Mouse (Mus musculus): Measurements from ENCODE around the gene Bcr. TPM values are rescaled to one million over a fixed set of nuclear protein-coding genes. Genes with fewer than 3 reads are reported as not detected.

Bcr gene
- polyA plus RNA-seq, 1 experiment from 2014 or later = 14.0 TPM

DNA sequence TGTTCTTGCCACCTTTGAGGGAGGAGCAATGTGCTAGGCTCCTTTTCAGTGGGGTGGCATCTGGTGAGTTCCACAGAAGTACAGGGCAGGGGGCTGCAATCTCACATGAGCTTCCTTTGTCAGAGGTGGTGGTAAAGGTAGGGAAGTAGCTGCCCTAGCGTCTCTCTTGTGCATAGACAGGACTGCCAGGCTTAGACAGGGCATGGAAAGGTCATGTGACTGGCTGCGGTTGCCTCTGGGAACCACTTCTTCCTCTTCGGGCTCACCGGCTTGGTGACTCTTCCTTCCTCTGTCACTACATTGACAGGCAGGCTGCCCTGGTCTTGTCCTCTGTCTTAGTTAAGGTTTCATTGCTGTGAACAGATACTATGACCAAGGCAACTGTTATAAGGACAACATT, 85.6 kb downstream of the Bcr start:
- H3K27ac ChIP-seq = no peak overlapping the region
- H3K4me1 ChIP-seq = 0 out of 2 replicates have a peak, but pooled peaks cover 7% of the 10 kb centered on the region
- no peak overlapping the region for H3K9ac ChIP-seq
- H3K4me2 ChIP-seq (replicated peaks) = no peak overlapping the region
- H3K4me3 ChIP-seq = no peak overlapping the region
- ATAC-seq (ENCODE audit: low FRiP score) = no peak
- H3K9me3 ChIP-seq (replicated peaks) = no peaks in the 10 kb centered on the region
- 83% methylated on average over 4 of the region's 4 CpGs for WGBS
- peaks cover 76% of the 10 kb centered on the region for H3K36me3 ChIP-seq
- H3K27me3 ChIP-seq = no peaks in the 10 kb centered on the region; the same call in 1 of the 2 replicates

DNA sequence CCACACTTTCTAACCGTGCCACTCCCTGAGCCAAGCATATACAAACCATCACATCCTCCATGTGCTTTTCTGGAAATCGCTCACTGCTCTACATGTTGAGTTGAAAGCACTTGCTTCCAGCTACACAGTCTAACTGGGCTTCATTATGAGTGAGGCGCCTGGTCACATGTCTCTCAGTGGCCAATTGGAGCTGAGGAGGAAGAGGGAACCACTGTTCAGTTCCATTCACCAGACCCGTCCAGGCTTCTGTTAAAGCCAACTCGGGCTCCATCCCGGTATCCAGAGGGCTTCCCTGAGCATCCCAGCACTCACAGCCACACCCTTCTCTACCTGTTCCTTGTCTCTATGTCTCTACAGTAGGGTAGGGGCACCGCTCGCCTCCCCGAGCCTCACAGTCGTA, 86.2 kb downstream of the Bcr start:
- H3K9me3 ChIP-seq (replicated peaks) = no peaks in the 10 kb centered on the region
- H3K36me3 ChIP-seq = peaks cover 72% of the 10 kb centered on the region
- 87% methylated on average over 10 of the region's 10 CpGs for WGBS

DNA sequence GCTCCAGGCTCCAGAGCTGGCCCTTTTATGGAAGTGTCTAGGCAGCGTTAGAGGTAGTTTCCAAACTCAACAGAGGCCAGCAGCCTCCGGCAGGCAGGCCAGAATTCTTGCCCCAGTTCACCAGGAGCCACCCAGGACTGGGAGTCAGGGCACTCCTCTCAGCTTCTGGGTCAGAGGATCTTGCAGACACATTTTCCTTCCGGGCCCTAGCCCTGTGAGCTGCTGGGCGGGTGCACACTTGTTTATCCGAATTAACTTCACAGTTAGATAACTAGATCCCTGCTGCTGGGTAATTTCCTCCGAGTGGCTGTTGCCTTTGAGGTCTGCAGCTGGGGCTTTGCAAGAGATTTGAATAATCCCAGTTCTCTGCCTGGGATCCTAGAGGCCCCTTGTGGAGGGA, 87.9 kb downstream of the Bcr start:
- Histone ChIP-seq H3K4me3 (no peak overlapping the region), H3K36me3 (peaks cover 60% of the 10 kb centered on the region), H3K9me3 (replicated peaks) (no peaks in the 10 kb centered on the region), H3K27ac (no peak overlapping the region), H3K9ac (no peak overlapping the region), H3K4me1 (0 out of 2 replicates have a peak, but pooled peaks cover 7% of the 10 kb centered on the region), H3K27me3 (no peaks in the 10 kb centered on the region; the same call in 1 of the 2 replicates), H3K4me2 (replicated peaks) (no peak overlapping the region)
- ATAC-seq (ENCODE audit: low FRiP score) = no peak
- WGBS = 51% methylated on average over 6 of the region's 6 CpGs

More for the DNA sequence above, 86.2 kb downstream of the Bcr start:
- Histone ChIP-seq H3K4me2 (replicated peaks) (no peak overlapping the region), H3K27ac (no peak overlapping the region), H3K27me3 (no peaks in the 10 kb centered on the region; the same call in 1 of the 2 replicates), H3K9ac (no peak overlapping the region), H3K4me3 (no peak overlapping the region), H3K4me1 (0 out of 2 replicates have a peak, but pooled peaks cover 7% of the 10 kb centered on the region)
- no peak for ATAC-seq (ENCODE audit: low FRiP score)

DNA sequence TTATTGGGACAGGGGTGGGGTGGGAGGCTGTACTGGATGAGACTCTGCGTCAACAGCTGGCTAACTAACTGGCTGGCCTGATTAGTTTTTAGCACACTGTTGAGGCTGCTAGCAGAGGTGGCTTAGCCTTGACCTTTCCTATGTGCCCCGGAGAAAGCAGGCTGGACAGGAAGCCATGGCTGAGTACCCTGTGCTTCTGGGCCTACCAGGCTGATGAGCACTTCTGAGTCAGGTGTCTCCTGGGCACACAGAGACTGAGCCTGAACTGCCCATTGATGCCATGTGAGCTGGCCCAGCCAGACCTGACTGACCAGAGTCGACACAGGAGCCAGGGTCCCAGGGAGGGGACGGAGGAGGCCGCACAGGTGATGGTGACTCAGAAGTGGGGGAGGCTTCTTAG, 90.0 kb downstream of the Bcr start:
- no peak for ATAC-seq (ENCODE audit: low FRiP score)
- WGBS = 69% methylated on average over 5 of the region's 5 CpGs

DNA sequence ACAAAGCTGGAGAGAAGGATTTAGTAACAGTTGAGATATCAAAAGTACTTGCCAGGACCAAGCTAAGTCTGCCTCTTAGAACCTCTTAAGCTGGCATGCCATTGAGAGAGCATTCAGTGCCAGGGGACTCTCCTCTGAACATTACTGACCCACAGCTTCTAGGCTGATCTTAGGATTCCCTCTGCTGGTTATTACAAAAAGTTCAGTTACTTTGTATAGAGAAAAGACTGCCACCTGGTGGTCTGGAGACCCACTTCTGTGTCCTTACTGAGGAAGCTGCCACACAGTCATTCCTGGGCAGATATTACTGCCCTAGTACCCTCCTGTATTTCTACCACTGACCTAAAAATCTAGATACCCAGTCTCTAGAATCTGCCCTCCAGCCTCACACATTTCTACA, 90.9 kb downstream of the Bcr start:
- Histone ChIP-seq H3K4me2 (replicated peaks) (no peak overlapping the region), H3K9ac (no peak overlapping the region), H3K4me1 (0 out of 2 replicates have a peak, but pooled peaks cover 7% of the 10 kb centered on the region), H3K9me3 (replicated peaks) (no peaks in the 10 kb centered on the region), H3K27ac (no peak overlapping the region), H3K36me3 (peaks cover 57% of the 10 kb centered on the region), H3K4me3 (no peak overlapping the region), H3K27me3 (no peaks in the 10 kb centered on the region; the same call in 1 of the 2 replicates)
- peak; percentile 66 for ATAC-seq (ENCODE audit: low FRiP score)

More for the DNA sequence above, 90.0 kb downstream of the Bcr start:
- H3K4me2 ChIP-seq (replicated peaks) = no peak overlapping the region
- H3K36me3 ChIP-seq = peaks cover 62% of the 10 kb centered on the region
- H3K9ac ChIP-seq = no peak overlapping the region
- H3K4me3 ChIP-seq = no peak overlapping the region
- 0 out of 2 replicates have a peak, but pooled peaks cover 7% of the 10 kb centered on the region for H3K4me1 ChIP-seq
- no peak overlapping the region for H3K27ac ChIP-seq
- no peaks in the 10 kb centered on the region; the same call in 1 of the 2 replicates for H3K27me3 ChIP-seq
- H3K9me3 ChIP-seq (replicated peaks) = no peaks in the 10 kb centered on the region

DNA sequence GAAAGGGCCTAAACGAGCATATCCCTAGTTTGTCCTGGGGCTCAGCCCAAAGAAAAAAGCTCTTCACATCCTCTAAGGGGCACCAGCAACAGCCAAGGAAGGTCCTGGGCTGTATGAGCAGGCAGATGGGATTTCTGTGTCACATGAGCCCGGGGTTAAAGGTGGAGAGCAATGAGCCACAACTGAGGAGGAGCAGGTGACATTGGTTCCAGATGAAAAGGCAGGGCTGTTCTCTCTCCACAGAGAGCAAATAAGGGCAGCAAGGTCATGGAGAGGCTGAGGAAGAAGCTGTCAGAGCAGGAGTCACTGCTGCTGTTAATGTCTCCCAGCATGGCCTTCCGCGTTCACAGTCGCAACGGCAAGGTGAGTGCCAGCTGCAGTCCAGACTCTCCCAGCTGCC, 96.4 kb downstream of the Bcr start:
- Histone ChIP-seq H3K36me3 (peaks cover 63% of the 10 kb centered on the region), H3K27ac (no peak overlapping the region), H3K27me3 (no peaks in the 10 kb centered on the region), H3K4me1 (peaks cover 2% of the 10 kb centered on the region; the same call in 1 of the 2 replicates), H3K4me3 (no peak overlapping the region), H3K4me2 (replicated peaks) (no peak overlapping the region), H3K9me3 (replicated peaks) (no peaks in the 10 kb centered on the region), H3K9ac (no peak overlapping the region)
- 0 out of 2 replicates have a peak, but pooled peaks have one; percentile 24 for ATAC-seq (ENCODE audit: low FRiP score)
- WGBS = 65% methylated on average over 6 of the region's 6 CpGs

DNA sequence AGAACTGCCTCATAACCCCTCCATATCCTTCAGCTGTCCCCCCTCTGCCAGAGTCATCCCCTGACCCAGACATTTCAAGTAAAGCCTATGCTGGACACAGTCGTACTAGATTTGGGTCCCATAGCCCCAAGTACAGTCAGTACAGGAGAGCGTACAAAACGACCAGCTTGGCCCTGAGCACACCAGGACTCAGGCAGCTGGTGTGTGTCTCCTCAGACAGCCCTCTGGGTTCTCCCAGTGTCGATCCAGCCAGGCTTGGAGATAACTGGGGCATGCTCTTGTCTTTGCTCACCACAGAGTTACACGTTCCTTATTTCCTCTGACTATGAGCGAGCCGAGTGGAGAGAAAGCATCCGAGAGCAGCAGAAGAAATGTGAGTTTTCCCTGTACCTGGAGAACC, 97.3 kb downstream of the Bcr start:
- no peak overlapping the region for H3K27ac ChIP-seq
- no peak overlapping the region for H3K4me2 ChIP-seq (replicated peaks)
- H3K4me3 ChIP-seq = no peak overlapping the region
- H3K36me3 ChIP-seq = peaks cover 71% of the 10 kb centered on the region
- no peak for ATAC-seq (ENCODE audit: low FRiP score)
- 89% methylated on average over 8 of the region's 8 CpGs for WGBS
- no peak overlapping the region for H3K9ac ChIP-seq
- H3K27me3 ChIP-seq = no peaks in the 10 kb centered on the region
- H3K9me3 ChIP-seq (replicated peaks) = no peaks in the 10 kb centered on the region
- H3K4me1 ChIP-seq = peaks cover 2% of the 10 kb centered on the region; the same call in 1 of the 2 replicates

DNA sequence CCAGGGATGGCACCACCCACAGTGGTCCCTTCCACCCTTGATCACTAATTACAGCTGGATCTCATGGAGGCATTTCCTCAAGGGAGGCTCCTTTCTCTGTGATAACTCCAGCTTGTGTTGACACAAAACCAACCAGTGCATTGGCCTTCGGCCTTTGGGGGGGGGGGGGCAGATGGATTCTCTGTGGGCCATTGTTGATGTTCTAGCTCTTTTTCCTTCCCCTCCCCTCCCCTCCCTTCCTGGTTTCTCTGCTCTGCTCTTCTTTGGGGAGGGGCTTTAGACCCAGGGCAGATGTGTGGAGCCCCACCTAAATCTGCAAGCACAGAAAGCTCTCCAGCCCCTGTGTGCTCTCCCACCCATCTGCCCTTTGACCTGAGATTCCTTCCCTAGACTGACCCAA, 98.0 kb downstream of the Bcr start:
- peaks cover 2% of the 10 kb centered on the region; the same call in 1 of the 2 replicates for H3K4me1 ChIP-seq
- ATAC-seq (ENCODE audit: low FRiP score) = no peak
- 73% methylated on average over 1 of the region's 1 CpGs for WGBS

DNA sequence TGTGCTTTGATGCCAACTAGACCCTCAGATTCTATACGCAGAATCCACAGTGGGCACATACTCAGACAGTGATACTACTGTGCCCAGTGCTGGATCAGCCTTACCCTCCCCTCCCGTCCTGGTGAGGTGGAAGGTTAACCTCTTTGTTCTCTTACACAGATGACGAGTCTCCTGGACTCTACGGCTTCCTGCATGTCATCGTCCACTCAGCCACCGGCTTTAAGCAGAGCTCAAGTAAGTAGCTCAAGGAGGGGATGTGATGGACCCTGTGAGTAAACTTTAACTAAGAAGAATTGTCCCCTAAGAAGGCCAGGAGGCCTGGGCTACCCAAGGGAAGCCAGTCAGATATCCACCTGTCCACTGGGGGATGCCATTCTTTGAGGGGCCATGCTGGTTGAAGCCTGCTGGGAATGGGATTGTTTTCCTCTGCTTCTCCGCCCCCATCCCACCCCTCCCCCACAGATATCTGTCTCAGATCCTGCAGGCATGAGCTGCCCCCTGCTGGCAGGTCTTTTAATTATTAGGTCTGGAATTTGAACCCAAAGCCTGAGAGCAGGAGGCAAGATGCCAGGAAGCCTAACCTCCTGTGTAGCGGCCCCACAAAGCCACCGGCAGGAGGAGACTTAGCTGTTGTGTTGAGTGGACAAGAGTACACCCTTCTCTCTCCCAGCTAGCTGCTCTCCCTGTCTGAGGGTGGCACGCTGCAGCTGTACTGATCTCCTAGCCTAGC, 99.9 kb downstream of the Bcr start:
- no peak for ATAC-seq (ENCODE audit: low FRiP score)
- H3K4me2 ChIP-seq (replicated peaks) = no peak overlapping the region
- no peak overlapping the region for H3K27ac ChIP-seq
- peaks cover 76% of the 10 kb centered on the region for H3K36me3 ChIP-seq
- peaks cover 2% of the 10 kb centered on the region; the same call in 1 of the 2 replicates for H3K4me1 ChIP-seq
- no peaks in the 10 kb centered on the region for H3K27me3 ChIP-seq
- H3K9me3 ChIP-seq (replicated peaks) = no peaks in the 10 kb centered on the region
- H3K4me3 ChIP-seq = no peak overlapping the region
- H3K9ac ChIP-seq = no peak overlapping the region
- 84% methylated on average over 10 of the region's 10 CpGs for WGBS

More for the DNA sequence above, 98.0 kb downstream of the Bcr start:
- Histone ChIP-seq H3K4me3 (no peak overlapping the region), H3K4me2 (replicated peaks) (no peak overlapping the region), H3K27me3 (no peaks in the 10 kb centered on the region), H3K9me3 (replicated peaks) (no peaks in the 10 kb centered on the region), H3K27ac (no peak overlapping the region), H3K36me3 (peaks cover 75% of the 10 kb centered on the region), H3K9ac (no peak overlapping the region)

DNA sequence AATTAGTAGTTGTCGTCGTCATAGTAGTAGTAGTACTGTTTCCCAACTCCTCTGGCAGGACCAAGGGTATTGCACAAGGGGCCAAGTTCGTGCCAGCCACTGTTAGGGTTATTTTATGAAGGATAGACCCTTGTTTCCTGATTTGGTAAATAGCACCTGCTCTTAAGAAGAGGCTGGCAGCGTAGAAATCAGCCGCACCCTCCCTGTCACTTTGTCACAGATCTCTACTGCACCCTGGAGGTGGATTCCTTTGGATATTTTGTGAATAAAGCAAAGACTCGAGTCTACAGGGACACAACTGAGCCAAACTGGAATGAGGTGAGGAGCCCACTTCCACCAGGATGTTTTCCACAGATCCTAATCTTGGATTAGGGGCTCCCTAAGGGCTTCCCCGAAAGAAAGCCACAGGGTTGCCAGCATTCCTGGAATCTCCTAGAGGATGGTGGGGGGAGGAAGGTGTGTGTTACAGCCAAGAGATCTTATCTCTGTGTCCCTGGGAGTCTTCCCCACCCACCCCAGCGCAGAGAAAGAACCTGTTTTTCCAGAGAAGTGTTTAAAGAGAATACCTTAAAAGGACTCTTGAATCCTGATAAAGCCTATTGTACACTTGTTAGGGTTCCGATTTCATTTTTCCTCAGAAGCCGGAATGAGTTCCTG, 105.6 kb downstream of the Bcr start:
- Histone ChIP-seq H3K27ac (no peak overlapping the region), H3K4me2 (replicated peaks) (no peak overlapping the region), H3K27me3 (no peaks in the 10 kb centered on the region), H3K4me1 (no peaks in the 10 kb centered on the region), H3K9me3 (replicated peaks) (no peaks in the 10 kb centered on the region), H3K4me3 (no peak overlapping the region), H3K36me3 (peaks cover 78% of the 10 kb centered on the region), H3K9ac (no peak overlapping the region)
- WGBS = 83% methylated on average over 10 of the region's 10 CpGs
- no peak for ATAC-seq (ENCODE audit: low FRiP score)

DNA sequence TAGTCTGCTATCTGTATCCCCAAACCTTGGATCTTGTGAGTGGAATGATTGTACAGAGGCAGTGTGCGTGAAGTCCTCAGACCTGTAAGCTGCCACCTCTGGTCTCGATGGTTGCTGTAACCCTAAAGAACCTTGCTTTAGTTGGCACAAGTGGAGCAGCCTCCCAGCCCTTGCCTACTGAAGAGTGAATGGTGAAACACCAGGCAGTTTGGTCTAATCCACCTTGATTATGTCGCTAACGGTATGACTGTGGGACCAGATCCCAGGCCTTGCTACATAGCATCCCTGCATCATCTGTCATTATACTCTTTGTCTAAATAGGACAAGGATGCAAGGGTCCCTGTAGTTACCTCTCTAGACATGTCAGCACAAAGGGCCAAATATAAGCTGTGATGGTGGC, 106.2 kb downstream of the Bcr start:
- no peak overlapping the region for H3K4me3 ChIP-seq
- H3K36me3 ChIP-seq = peaks cover 81% of the 10 kb centered on the region
- H3K4me2 ChIP-seq (replicated peaks) = no peak overlapping the region
- no peaks in the 10 kb centered on the region for H3K27me3 ChIP-seq
- H3K9ac ChIP-seq = no peak overlapping the region
- ATAC-seq (ENCODE audit: low FRiP score) = no peak
- H3K4me1 ChIP-seq = no peaks in the 10 kb centered on the region
- H3K27ac ChIP-seq = no peak overlapping the region
- no peaks in the 10 kb centered on the region for H3K9me3 ChIP-seq (replicated peaks)
- WGBS = 91% methylated on average over 4 of the region's 4 CpGs

DNA sequence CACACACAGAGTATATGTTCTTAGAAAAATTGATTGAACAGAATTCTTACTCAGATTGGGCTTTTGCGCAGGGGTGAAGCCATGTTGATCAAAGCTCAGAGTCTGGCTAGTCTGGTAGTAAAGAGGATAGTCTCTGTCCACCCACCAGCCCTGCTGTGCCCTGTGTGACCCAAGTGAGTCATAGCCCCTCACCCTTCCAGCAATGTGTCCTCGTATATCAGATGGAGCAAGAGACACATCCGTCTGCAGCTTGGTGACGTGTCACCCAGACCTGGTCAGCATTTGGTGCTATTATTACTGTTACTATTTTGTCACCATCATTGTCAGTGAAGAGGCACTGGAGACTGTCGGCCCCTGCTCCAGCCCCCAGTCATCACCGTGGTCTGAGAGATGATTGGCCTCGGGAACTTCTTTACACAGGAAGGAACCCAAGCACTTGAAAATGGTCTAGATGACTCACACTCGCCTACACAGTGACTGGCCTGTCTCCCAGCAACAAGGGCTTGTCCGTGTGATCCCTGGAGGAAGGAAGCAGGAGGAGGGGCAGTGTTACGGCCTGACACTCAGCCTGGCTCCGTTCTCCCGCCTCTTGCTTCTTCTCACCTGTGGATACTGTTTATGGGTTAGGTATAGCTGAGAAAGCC, 109.9 kb downstream of the Bcr start:
- ATAC-seq (ENCODE audit: low FRiP score) = no peak
- Histone ChIP-seq H3K9me3 (replicated peaks) (no peaks in the 10 kb centered on the region), H3K4me3 (no peak overlapping the region), H3K4me2 (replicated peaks) (no peak overlapping the region), H3K27ac (no peak overlapping the region), H3K4me1 (no peaks in the 10 kb centered on the region), H3K9ac (no peak overlapping the region), H3K27me3 (no peaks in the 10 kb centered on the region), H3K36me3 (peaks cover 73% of the 10 kb centered on the region)
- WGBS = 86% methylated on average over 12 of the region's 12 CpGs
